Mouse (Mus musculus): ENCODE measurements around the gene Cltc. TPM values are rescaled to one million over a fixed set of nuclear protein-coding genes. Genes with fewer than 3 reads are reported as not detected.

Gene Cltc
- polyA plus RNA-seq, 1 experiment from 2014 or later = 173 TPM

GRCm38 (mm10) chr11:86734241-86734939 lies 23.0 kb downstream of the Cltc start:
- Histone ChIP-seq H3K4me2 (replicated peaks; ENCODE audit: low read depth, low read length) (no peak overlapping the region), H3K36me3 (ENCODE audit: control insufficient read depth, insufficient read depth, low read length) (no peaks in the 10 kb centered on the region), H3K9me3 (ENCODE audit: control insufficient read depth, low read length) (no peaks in the 10 kb centered on the region), H3K27me3 (ENCODE audit: control insufficient read depth, insufficient read depth, low read length) (no peaks in the 10 kb centered on the region), H3K27ac (ENCODE audit: low read depth, low read length) (no peak overlapping the region), H3K9ac (ENCODE audit: low read depth, low read length) (no peak overlapping the region), H3K4me1 (replicated peaks; ENCODE audit: control insufficient read depth, insufficient read depth, low read length) (no peaks in the 10 kb centered on the region), H3K4me3 (ENCODE audit: low read depth, low read length) (no peak overlapping the region)
- ATAC-seq (ENCODE audit: low FRiP score) (no peak), DNase-seq (ENCODE audit: low spot score) (no peak)
- WGBS = 80% methylated on average over 10 of the region's 10 CpGs

- Histone ChIP-seq H3K4me1 (replicated peaks; ENCODE audit: control insufficient read depth, insufficient read depth, low read length) (no peaks in the 10 kb centered on the region), H3K9ac (ENCODE audit: low read depth, low read length) (no peak overlapping the region), H3K27ac (ENCODE audit: low read depth, low read length) (no peak overlapping the region), H3K27me3 (ENCODE audit: control insufficient read depth, insufficient read depth, low read length) (no peaks in the 10 kb centered on the region), H3K9me3 (ENCODE audit: control insufficient read depth, low read length) (no peaks in the 10 kb centered on the region), H3K4me3 (ENCODE audit: low read depth, low read length) (no peak overlapping the region), H3K36me3 (ENCODE audit: control insufficient read depth, insufficient read depth, low read length) (no peaks in the 10 kb centered on the region), H3K4me2 (replicated peaks; ENCODE audit: low read depth, low read length) (no peak overlapping the region)
- ATAC-seq (ENCODE audit: low FRiP score) (no peak), DNase-seq (ENCODE audit: low spot score) (no peak)
- 90% methylated on average over 2 of the region's 2 CpGs for WGBS
Measured at GRCm38 (mm10) chr11:86731443-86731842, 25.9 kb downstream of the Cltc start.

- ATAC-seq (ENCODE audit: low FRiP score) (no peak), DNase-seq (ENCODE audit: low spot score) (no peak)
- no peaks in the 10 kb centered on the region for H3K27me3 ChIP-seq (ENCODE audit: control insufficient read depth, insufficient read depth, low read length)
- no peaks in the 10 kb centered on the region for H3K4me1 ChIP-seq (replicated peaks; ENCODE audit: control insufficient read depth, insufficient read depth, low read length)
- no peak overlapping the region for H3K9ac ChIP-seq (ENCODE audit: low read depth, low read length)
- H3K9me3 ChIP-seq (ENCODE audit: control insufficient read depth, low read length) = no peaks in the 10 kb centered on the region
- no peak overlapping the region for H3K4me2 ChIP-seq (replicated peaks; ENCODE audit: low read depth, low read length)
- H3K27ac ChIP-seq (ENCODE audit: low read depth, low read length) = no peak overlapping the region
- H3K36me3 ChIP-seq (ENCODE audit: control insufficient read depth, insufficient read depth, low read length) = 0 out of 2 replicates have a peak, but pooled peaks cover 2% of the 10 kb centered on the region
- H3K4me3 ChIP-seq (ENCODE audit: low read depth, low read length) = no peak overlapping the region
Measured at GRCm38 (mm10) chr11:86725607-86726006, 31.8 kb downstream of the Cltc start.

- Histone ChIP-seq H3K9me3 (ENCODE audit: control insufficient read depth, low read length) (no peaks in the 10 kb centered on the region), H3K27me3 (ENCODE audit: control insufficient read depth, insufficient read depth, low read length) (no peaks in the 10 kb centered on the region), H3K9ac (ENCODE audit: low read depth, low read length) (no peak overlapping the region), H3K4me3 (ENCODE audit: low read depth, low read length) (no peak overlapping the region), H3K27ac (ENCODE audit: low read depth, low read length) (no peak overlapping the region), H3K4me2 (replicated peaks; ENCODE audit: low read depth, low read length) (no peak overlapping the region), H3K36me3 (ENCODE audit: control insufficient read depth, insufficient read depth, low read length) (0 out of 2 replicates have a peak, but pooled peaks cover 4% of the 10 kb centered on the region), H3K4me1 (replicated peaks; ENCODE audit: control insufficient read depth, insufficient read depth, low read length) (no peaks in the 10 kb centered on the region)
- no peak for DNase-seq (ENCODE audit: low spot score)
- 95% methylated on average over 7 of the region's 7 CpGs for WGBS
- ATAC-seq (ENCODE audit: low FRiP score) = no peak
Measured at GRCm38 (mm10) chr11:86724982-86725381, 32.4 kb downstream of the Cltc start.

- DNase-seq (ENCODE audit: low spot score) (no peak), ATAC-seq (ENCODE audit: low FRiP score) (no peak)
- no peaks in the 10 kb centered on the region for H3K9me3 ChIP-seq (ENCODE audit: control insufficient read depth, low read length)
- no peaks in the 10 kb centered on the region for H3K4me1 ChIP-seq (replicated peaks; ENCODE audit: control insufficient read depth, insufficient read depth, low read length)
- peaks cover 10% of the 10 kb centered on the region; the same call in 1 of the 2 replicates for H3K36me3 ChIP-seq (ENCODE audit: control insufficient read depth, insufficient read depth, low read length)
- no peak overlapping the region for H3K4me2 ChIP-seq (replicated peaks; ENCODE audit: low read depth, low read length)
- H3K27me3 ChIP-seq (ENCODE audit: control insufficient read depth, insufficient read depth, low read length) = no peaks in the 10 kb centered on the region
- no peak overlapping the region for H3K9ac ChIP-seq (ENCODE audit: low read depth, low read length)
- no peak overlapping the region for H3K4me3 ChIP-seq (ENCODE audit: low read depth, low read length)
- WGBS = 92% methylated on average over 3 of the region's 3 CpGs
- H3K27ac ChIP-seq (ENCODE audit: low read depth, low read length) = no peak overlapping the region
Measured at GRCm38 (mm10) chr11:86724004-86724403, 33.4 kb downstream of the Cltc start.

- H3K4me3 ChIP-seq (ENCODE audit: low read depth, low read length) = no peak overlapping the region
- H3K27ac ChIP-seq (ENCODE audit: low read depth, low read length) = no peak overlapping the region
- H3K4me2 ChIP-seq (replicated peaks; ENCODE audit: low read depth, low read length) = no peak overlapping the region
- H3K27me3 ChIP-seq (ENCODE audit: control insufficient read depth, insufficient read depth, low read length) = no peaks in the 10 kb centered on the region
- no peaks in the 10 kb centered on the region for H3K4me1 ChIP-seq (replicated peaks; ENCODE audit: control insufficient read depth, insufficient read depth, low read length)
- ATAC-seq (ENCODE audit: low FRiP score) (no peak), DNase-seq (ENCODE audit: low spot score) (no peak)
- 93% methylated on average over 8 of the region's 8 CpGs for WGBS
- H3K9me3 ChIP-seq (ENCODE audit: control insufficient read depth, low read length) = no peaks in the 10 kb centered on the region
- H3K9ac ChIP-seq (ENCODE audit: low read depth, low read length) = no peak overlapping the region
- H3K36me3 ChIP-seq (ENCODE audit: control insufficient read depth, insufficient read depth, low read length) = peaks cover 8% of the 10 kb centered on the region; the same call in 1 of the 2 replicates
Measured at GRCm38 (mm10) chr11:86719390-86719789, 38.0 kb downstream of the Cltc start.

GRCm38 (mm10) chr11:86718369-86718768 lies 39.0 kb downstream of the Cltc start:
- DNase-seq (ENCODE audit: low spot score) (no peak), ATAC-seq (ENCODE audit: low FRiP score) (no peak)
- no peak overlapping the region for H3K27ac ChIP-seq (ENCODE audit: low read depth, low read length)
- H3K4me2 ChIP-seq (replicated peaks; ENCODE audit: low read depth, low read length) = no peak overlapping the region
- H3K36me3 ChIP-seq (ENCODE audit: control insufficient read depth, insufficient read depth, low read length) = peaks cover 8% of the 10 kb centered on the region; the same call in 1 of the 2 replicates
- H3K27me3 ChIP-seq (ENCODE audit: control insufficient read depth, insufficient read depth, low read length) = no peaks in the 10 kb centered on the region
- H3K4me3 ChIP-seq (ENCODE audit: low read depth, low read length) = no peak overlapping the region
- 94% methylated on average over 3 of the region's 3 CpGs for WGBS
- H3K9ac ChIP-seq (ENCODE audit: low read depth, low read length) = no peak overlapping the region
- no peaks in the 10 kb centered on the region for H3K9me3 ChIP-seq (ENCODE audit: control insufficient read depth, low read length)
- H3K4me1 ChIP-seq (replicated peaks; ENCODE audit: control insufficient read depth, insufficient read depth, low read length) = no peaks in the 10 kb centered on the region

- Histone ChIP-seq H3K4me3 (ENCODE audit: low read depth, low read length) (no peak overlapping the region), H3K36me3 (ENCODE audit: control insufficient read depth, insufficient read depth, low read length) (peaks cover 8% of the 10 kb centered on the region; the same call in 1 of the 2 replicates), H3K9ac (ENCODE audit: low read depth, low read length) (no peak overlapping the region), H3K9me3 (ENCODE audit: control insufficient read depth, low read length) (no peaks in the 10 kb centered on the region), H3K27me3 (ENCODE audit: control insufficient read depth, insufficient read depth, low read length) (no peaks in the 10 kb centered on the region), H3K4me2 (replicated peaks; ENCODE audit: low read depth, low read length) (no peak overlapping the region), H3K27ac (ENCODE audit: low read depth, low read length) (no peak overlapping the region), H3K4me1 (replicated peaks; ENCODE audit: control insufficient read depth, insufficient read depth, low read length) (no peaks in the 10 kb centered on the region)
- DNase-seq (ENCODE audit: low spot score) = no peak
- 93% methylated on average over 6 of the region's 6 CpGs for WGBS
- no peak for ATAC-seq (ENCODE audit: low FRiP score)
Measured at GRCm38 (mm10) chr11:86717306-86718065, 39.9 kb downstream of the Cltc start.

- Histone ChIP-seq H3K9me3 (ENCODE audit: control insufficient read depth, low read length) (no peaks in the 10 kb centered on the region), H3K36me3 (ENCODE audit: control insufficient read depth, insufficient read depth, low read length) (peaks cover 6% of the 10 kb centered on the region; the same call in 1 of the 2 replicates), H3K4me3 (ENCODE audit: low read depth, low read length) (no peak overlapping the region), H3K4me1 (replicated peaks; ENCODE audit: control insufficient read depth, insufficient read depth, low read length) (no peaks in the 10 kb centered on the region), H3K4me2 (replicated peaks; ENCODE audit: low read depth, low read length) (no peak overlapping the region), H3K27me3 (ENCODE audit: control insufficient read depth, insufficient read depth, low read length) (no peaks in the 10 kb centered on the region), H3K27ac (ENCODE audit: low read depth, low read length) (no peak overlapping the region), H3K9ac (ENCODE audit: low read depth, low read length) (no peak overlapping the region)
- ATAC-seq (ENCODE audit: low FRiP score) (no peak), DNase-seq (ENCODE audit: low spot score) (no peak)
Measured at GRCm38 (mm10) chr11:86714606-86715005, 42.8 kb downstream of the Cltc start.
